Mouse (Mus musculus): ENCODE measurements at regions not wholly inside any gene's neighbourhood (a gene's known extent, or its start where the extent isn't known, plus 50 kb on each side); places are given as distances from the start of the nearest gene placed in this dataset.
"Not testable (repeated sequence)": the region's sequence is repeated elsewhere in the genome, so short reads cannot be mapped to it uniquely, and the experiment has no call there.

- DNase-seq: not testable (repeated sequence)
These were observed 339.0 kb downstream of the Dync2h1 start for GRCm38 (mm10) chr9:6845281-6845680.

GRCm38 (mm10) chr9:6834936-6835335 is 349.3 kb downstream of the Dync2h1 start:
- not testable (repeated sequence) for DNase-seq

- DNase-seq: no peak
These were observed 349.8 kb downstream of the Dync2h1 start for GRCm38 (mm10) chr9:6834470-6834869.

- no peak for DNase-seq
These were observed 351.4 kb downstream of the Dync2h1 start for GRCm38 (mm10) chr9:6832862-6833261.

GRCm38 (mm10) chr9:6831642-6832041 is 352.6 kb downstream of the Dync2h1 start:
- DNase-seq: not testable (repeated sequence)

- no peak for DNase-seq
These were observed 357.7 kb downstream of the Dync2h1 start for GRCm38 (mm10) chr9:6826581-6826980.

- DNase-seq: no peak
These were observed 358.6 kb downstream of the Dync2h1 start for GRCm38 (mm10) chr9:6825609-6826008.

GRCm38 (mm10) chr9:6823946-6824345 is 360.3 kb downstream of the Dync2h1 start:
- not testable (repeated sequence) for DNase-seq

- no peak for DNase-seq
These were observed 360.7 kb downstream of the Dync2h1 start for GRCm38 (mm10) chr9:6823536-6823935.

GRCm38 (mm10) chr9:6776671-6777070 is 407.6 kb downstream of the Dync2h1 start:
- DNase-seq: no peak

- no peak for DNase-seq
These were observed 442.8 kb downstream of the Dync2h1 start for GRCm38 (mm10) chr9:6741478-6741877.

- DNase-seq: no peak
These were observed 447.8 kb downstream of the Dync2h1 start for GRCm38 (mm10) chr9:6736411-6736810.

GRCm38 (mm10) chr9:6726411-6726810 is 456.8 kb upstream of the Ddi1 start:
- DNase-seq: no peak

GRCm38 (mm10) chr9:6677225-6677718 is 407.6 kb upstream of the Ddi1 start:
- no peak for DNase-seq

- peak; percentile 85 for DNase-seq
These were observed 398.6 kb upstream of the Ddi1 start for GRCm38 (mm10) chr9:6668001-6668969.

GRCm38 (mm10) chr9:6665679-6666078 is 396.0 kb upstream of the Ddi1 start:
- DNase-seq: no peak

- DNase-seq: no peak
These were observed 382.8 kb upstream of the Ddi1 start for GRCm38 (mm10) chr9:6652267-6652994.

- no peak for DNase-seq
These were observed 382.1 kb upstream of the Ddi1 start for GRCm38 (mm10) chr9:6651572-6652236.

- DNase-seq: no peak
These were observed 376.2 kb upstream of the Ddi1 start for GRCm38 (mm10) chr9:6645796-6646309.

- DNase-seq: no peak
These were observed 375.7 kb upstream of the Ddi1 start for GRCm38 (mm10) chr9:6645321-6645720.

GRCm38 (mm10) chr9:6617155-6617554 is 347.5 kb upstream of the Ddi1 start:
- no peak for DNase-seq

- no peak for DNase-seq
These were observed 339.6 kb upstream of the Ddi1 start for GRCm38 (mm10) chr9:6609284-6609627.

All from lung, postnatal 36 days (tissue).